Mouse (Mus musculus) layer of hippocampus, adult 2 months (tissue): Measurements from ENCODE around the gene Tat. TPM values are rescaled to one million over a fixed set of nuclear protein-coding genes. Genes with fewer than 3 reads are reported as not detected.

ENCODE experiments used
- DNase-seq, 2 experiments: peaks; one replicate each; pipeline ENCODE4 v3.0.0; 2022; ENCODE audit warnings: low spot score in 2 of 2
- H3K27ac ChIP-seq: fragments of 200-600 bp; 2 replicates; pipeline ENCODE4 v1.8.1; 2022
- H3K4me3 ChIP-seq: fragments of 200-600 bp; 2 replicates; pipeline ENCODE4 v1.8.1; 2022; ENCODE audit warnings: mild to moderate bottlenecking
- CTCF ChIP-seq: fragments of 200-600 bp; conservative IDR thresholded peaks from 2 replicates; pipeline ENCODE4 v1.8.1; 2022; ENCODE audit warnings: antibody characterized with exemption, mild to moderate bottlenecking, moderate library complexity
- total RNA-seq, 2 experiments: library from RNA; stranded (reverse); gene quantifications; 2 replicates each; pipeline ENCODE4 v1.2.3; 2021

Tat gene
- total RNA-seq, 2 experiments from 2014 or later: not detected

GRCm38 (mm10) chr8:110034331-110034730 lies 44.1 kb downstream of the Tat start:
- no peak for TF ChIP-seq CTCF
- DNase-seq: no peak
- Histone ChIP-seq H3K4me3 (no peak overlapping the region), H3K27ac (no peak overlapping the region)

- Histone ChIP-seq H3K27ac (no peak overlapping the region), H3K4me3 (no peak overlapping the region)
- DNase-seq: peak in 1 of 2 experiments; percentile 15
- no peak for TF ChIP-seq CTCF
Measured at GRCm38 (mm10) chr8:110036156-110036555, 45.9 kb downstream of the Tat start.

GRCm38 (mm10) chr8:110039216-110039615 lies 49.0 kb downstream of the Tat start:
- no peak overlapping the region for H3K27ac ChIP-seq
- no peak overlapping the region for H3K4me3 ChIP-seq
- no peak for TF ChIP-seq CTCF
- no peak for DNase-seq

- TF ChIP-seq CTCF: no peak
- no peak within 1 kb of the TSS for H3K4me3 ChIP-seq
- no peak within 1 kb of the TSS for H3K27ac ChIP-seq
- no peak for DNase-seq
Measured at GRCm38 (mm10) chr8:110039659-110040058, 49.4 kb downstream of the Tat start, which contains the start of gene Chst4. Gene Chst4, minus strand, starts transcription at chr8:110039740.

- Histone ChIP-seq H3K4me3 (no peak overlapping the region), H3K27ac (no peak overlapping the region)
- no peak for DNase-seq
- TF ChIP-seq CTCF: no peak
Measured at GRCm38 (mm10) chr8:110040509-110040908, 50.3 kb downstream of the Tat start.

Other genes starting within 250 kb of the Tat start
- 10 to 100 TPM; 84.1 to 92.2 TPM for gene Ap1g1, start 211.9 kb upstream of the Tat start, total RNA-seq
- gene Phlpp2, start 121.9 kb upstream of the Tat start, total RNA-seq: 10 to 100 TPM; 26.9 to 28.5 TPM
- under 1 TPM in 1 of 2 experiments, not detected in 1; 0.23 TPM for gene Marveld3, start 28.2 kb upstream of the Tat start, total RNA-seq
- not detected for gene Chst4, start 49.3 kb downstream of the Tat start, total RNA-seq
- gene Zfp612, start 89.3 kb downstream of the Tat start, total RNA-seq: 10 to 100 TPM; 25.7 to 31.6 TPM
- not detected for gene Gm21964, start 110.8 kb downstream of the Tat start, total RNA-seq
- gene Gm17720, start 112.3 kb downstream of the Tat start, total RNA-seq: not detected
- 10 to 100 TPM; 32.4 to 41.5 TPM for gene Calb2, start 177.8 kb downstream of the Tat start, total RNA-seq
- gene Cmtr2, start 225.2 kb downstream of the Tat start, total RNA-seq: 1 to 10 TPM; 5.9 TPM